Mouse (Mus musculus) B cell, adult (primary cell): Measurements from ENCODE around the gene Olfr1436. TPM values are rescaled to one million over a fixed set of nuclear protein-coding genes. Genes with fewer than 3 reads are reported as not detected.

Experiments
- total RNA-seq: library from RNA; stranded (reverse); gene quantifications from 4 replicates; pipeline ENCODE4 v1.2.4, GENCODE M21; 2023; ENCODE audit not compliant: inconsistent age

The Olfr1436 gene
- total RNA-seq, result not detected in 4 replicates

DNA sequence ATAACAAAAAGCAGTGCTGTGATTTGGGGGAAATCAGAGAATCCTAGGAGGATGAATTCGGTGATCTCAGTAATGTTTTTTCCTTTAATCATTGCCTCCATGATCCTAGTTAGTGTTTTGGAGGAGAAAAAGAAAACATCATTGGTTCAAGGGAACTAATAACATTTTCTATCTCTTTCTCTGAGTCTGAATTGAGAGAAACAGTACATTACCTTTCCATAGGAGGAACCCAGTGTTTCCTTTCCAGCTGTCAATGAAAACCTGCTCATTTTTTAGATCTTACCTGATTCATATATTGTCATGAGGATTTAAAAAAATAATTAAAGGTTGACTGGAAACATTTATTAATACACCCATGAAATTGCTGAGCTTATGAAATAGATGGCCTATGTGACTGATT is at the start of gene Olfr1436:
Gene Olfr1436 (minus strand): TSS at position 101 of the 400 bp plus-strand sequence.

DNA sequence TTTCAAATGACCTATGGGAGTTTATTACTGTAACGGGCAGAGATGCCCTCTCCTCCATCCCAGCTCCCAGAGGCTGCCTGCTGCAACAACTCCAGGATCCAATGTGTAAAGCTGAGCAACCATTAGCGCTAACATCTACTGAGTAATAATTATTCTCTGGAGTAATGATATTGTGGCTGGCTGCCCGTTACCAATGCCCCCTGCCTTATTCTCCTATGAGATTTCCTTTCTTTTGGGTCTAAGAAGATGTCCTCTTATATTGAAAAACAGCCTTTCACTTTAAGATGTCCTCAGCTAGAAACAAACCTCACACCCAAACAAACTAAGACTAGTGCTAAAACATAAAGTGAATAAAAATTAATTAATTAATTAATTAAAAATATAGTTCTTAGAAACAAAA is 36.9 kb upstream of the Olfr1436 start, which contains the start of gene Olfr1438-ps1:
Gene Olfr1438-ps1 (minus strand): TSS at position 101 of the 400 bp plus-strand sequence.

DNA sequence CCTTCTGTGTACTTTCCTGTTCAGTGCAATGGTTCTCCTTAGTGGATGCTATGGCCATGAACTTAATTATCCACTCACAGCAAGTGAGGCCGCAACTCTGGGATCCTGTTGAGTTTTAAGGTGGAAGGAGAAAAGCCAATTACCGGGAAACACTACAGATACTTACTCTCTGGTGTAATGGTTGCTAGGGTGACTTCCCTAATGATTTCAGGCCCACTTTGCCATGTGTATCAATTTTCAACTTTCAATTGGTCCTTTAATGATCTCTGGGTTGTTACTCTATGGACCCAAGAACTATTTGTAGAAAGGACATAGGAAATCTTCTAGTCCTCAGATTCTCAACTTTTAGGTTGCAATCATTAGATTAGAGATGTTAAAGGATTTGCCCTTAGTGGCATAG is 26.1 kb upstream of the Olfr1436 start, which contains the start of gene Olfr1437:
Gene Olfr1437 (minus strand): TSS at position 101 of the 400 bp plus-strand sequence.

DNA sequence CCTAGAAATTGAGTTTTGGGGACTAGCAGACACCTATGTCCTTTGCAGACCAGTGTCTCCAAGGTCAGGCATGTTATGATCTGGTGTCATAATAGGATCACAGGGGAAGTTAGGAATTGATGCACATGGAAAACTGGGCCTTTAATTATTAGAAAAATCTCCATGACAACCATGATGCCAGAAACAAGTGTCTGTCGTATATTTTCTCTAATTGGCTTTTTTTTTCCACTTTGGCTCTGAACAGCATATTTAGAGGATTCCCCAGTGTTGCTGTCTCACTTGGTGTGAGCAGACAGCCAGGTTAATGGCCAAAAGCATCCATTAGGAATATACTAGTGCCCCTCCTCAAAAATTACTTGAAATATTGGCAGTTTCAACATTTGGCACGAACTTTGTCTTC is 19.4 kb downstream of the Olfr1436 start, which contains the start of gene Olfr1434:
Gene Olfr1434 (plus strand): TSS at position 301 of the 400 bp plus-strand sequence.

DNA sequence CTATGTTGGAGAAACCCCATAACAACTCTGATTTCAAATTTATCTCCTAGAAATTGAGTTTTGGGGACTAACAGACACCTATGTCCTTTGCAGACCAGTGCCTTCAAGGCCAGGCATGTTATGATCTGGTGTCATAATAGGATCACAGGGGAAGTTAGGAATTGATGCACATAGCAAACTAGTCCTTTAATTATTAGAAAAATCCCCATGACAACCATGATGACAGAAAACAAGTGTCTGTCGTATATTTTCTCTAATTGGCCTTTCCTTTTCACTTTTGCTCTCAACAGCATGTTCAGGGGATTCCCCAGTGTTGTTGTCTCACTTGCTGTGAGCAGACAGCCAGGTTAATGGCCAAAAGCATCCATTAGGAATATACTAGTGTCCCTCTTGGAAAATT is 38.2 kb downstream of the Olfr1436 start, which contains the start of gene Olfr235:
Gene Olfr235 (plus strand): TSS at position 301 of the 400 bp plus-strand sequence.

Other genes with a start within 250 kb of the Olfr1436 start
- gene Olfr1424, start 236.4 kb downstream of the Olfr1436 start, total RNA-seq, result not detected in 4 replicates
- not detected in 4 replicates for gene Olfr1425, start 221.4 kb downstream of the Olfr1436 start, total RNA-seq
- not detected in 4 replicates for gene Olfr1426, start 207.1 kb downstream of the Olfr1436 start, total RNA-seq
- not detected in 4 replicates for gene Olfr1427, start 195.8 kb downstream of the Olfr1436 start, total RNA-seq
- not detected in 4 replicates for gene Olfr1428, start 183.2 kb downstream of the Olfr1436 start, total RNA-seq
- not detected in 4 replicates for gene Olfr76, start 175.9 kb downstream of the Olfr1436 start, total RNA-seq
- gene Olfr1555-ps1, start 129.0 kb downstream of the Olfr1436 start, total RNA-seq, result not detected in 4 replicates
- gene Olfr1431, start 98.5 kb downstream of the Olfr1436 start, total RNA-seq, result not detected in 4 replicates
- gene Olfr1432, start 66.5 kb downstream of the Olfr1436 start, total RNA-seq, result not detected in 4 replicates
- not detected in 4 replicates for gene Olfr262, start 57.5 kb downstream of the Olfr1436 start, total RNA-seq
- not detected in 4 replicates for gene Olfr235, start 38.1 kb downstream of the Olfr1436 start, total RNA-seq
- not detected in 4 replicates for gene Olfr1434, start 19.3 kb downstream of the Olfr1436 start, total RNA-seq
- not detected in 4 replicates for gene Olfr1437, start 26.0 kb upstream of the Olfr1436 start, total RNA-seq
- not detected in 4 replicates for gene Olfr1438-ps1, start 36.8 kb upstream of the Olfr1436 start, total RNA-seq
- gene Olfr1440, start 88.1 kb upstream of the Olfr1436 start, total RNA-seq, result not detected in 4 replicates
- gene Olfr1441, start 118.3 kb upstream of the Olfr1436 start, total RNA-seq, result not detected in 4 replicates
- not detected in 4 replicates for gene Pfpl, start 128.8 kb upstream of the Olfr1436 start, total RNA-seq
- gene Mpeg1, start 161.6 kb upstream of the Olfr1436 start, total RNA-seq, result 41.6 to 51.2 TPM (median 46.3 TPM) in 4 replicates
- 9.3 to 12.6 TPM (median 11.3 TPM) in 4 replicates for gene Dtx4, start 202.3 kb upstream of the Olfr1436 start, total RNA-seq
- gene Fam111a, start 246.6 kb upstream of the Olfr1436 start, total RNA-seq, result 136 to 142 TPM (median 138 TPM) in 4 replicates